Mouse (Mus musculus) cerebellum, adult 2 months (tissue): Measurements from ENCODE around the gene Parn.

Source experiments
- CTCF ChIP-seq: fragments of 200-500 bp; IDR thresholded peaks from 2 replicates; pipeline ENCODE4 v1.5.1; 2011; ENCODE audit warnings: low read depth, mild to moderate bottlenecking, control low read depth, low read length, moderate library complexity, borderline replicate concordance; ENCODE audit not compliant: insufficient read depth
- POLR2A ChIP-seq: fragments of 200-500 bp; IDR thresholded peaks from 2 replicates; pipeline ENCODE4 v1.6.1; 2011; ENCODE audit warnings: low read length, control low read depth, borderline replicate concordance; ENCODE audit not compliant: insufficient read depth

- no peak for TF ChIP-seq POLR2A
- no peak for TF ChIP-seq CTCF
Observed at GRCm38 (mm10) chr16:13698998-13699397, 31.0 kb upstream of the Parn start.
